Mouse (Mus musculus) cerebellum, adult 8-10 months (tissue): ENCODE measurements around the gene C730034F03Rik.

ENCODE experiments used
- DNase-seq: peaks from one replicate; pipeline ENCODE4 v3.0.0; 2022

Gene C730034F03Rik

GRCm38 (mm10) chr15:89477091-89477491 is 47.7 kb downstream of the C730034F03Rik start, which contains the start of gene Arsa:
TSS of gene Arsa (minus strand) at chr15:89477425.
- no peak for DNase-seq

- no peak for DNase-seq
Measured at GRCm38 (mm10) chr15:89477806-89478205, 48.4 kb downstream of the C730034F03Rik start.

GRCm38 (mm10) chr15:89478622-89479021 is 49.2 kb downstream of the C730034F03Rik start:
- DNase-seq: no peak
